Mouse (Mus musculus): ENCODE measurements around the gene Senp1.

- TF ChIP-seq CTCF (IDR thresholded peaks at IDR 0.05; ENCODE audit: extremely low read depth, insufficient read depth, insufficient read length, insufficient replicate concordance) (no peak), POLR2A (IDR thresholded peaks at IDR 0.05; ENCODE audit: low read depth, low read length) (no peak)
Observed at GRCm38 (mm10) chr15:98133471-98133870, 39.9 kb upstream of the Senp1 start.
